Mouse (Mus musculus) midbrain, embryonic 11.5 days (tissue): Measurements from ENCODE around the gene Pla2g3. TPM values are rescaled to one million over a fixed set of nuclear protein-coding genes. Genes with fewer than 3 reads are reported as not detected.

Experiments
- ATAC-seq: fragments of 200-750 bp; cut with Nextera tagmentation; 2 replicates; pipeline ENCODE4 v1.8.0; 2017; ENCODE audit warnings: moderate TSS enrichment, moderate library complexity; ENCODE audit not compliant: low FRiP score
- DNase-seq: peaks from one replicate; pipeline ENCODE4 v3.0.0; 2015; ENCODE audit warnings: low spot score; ENCODE audit errors: missing footprints
- H3K27ac ChIP-seq: fragments of 300-500 bp; sonication (generic); 2 replicates; pipeline ENCODE4 v1.5.1; 2014; ENCODE audit warnings: low read depth, low read length
- H3K27me3 ChIP-seq: fragments of 300-500 bp; sonication (generic); 2 replicates; pipeline ENCODE4 v1.6.1; 2014; ENCODE audit warnings: mild to moderate bottlenecking, low read length, moderate library complexity, mixed read lengths; ENCODE audit not compliant: control insufficient read depth, insufficient read depth
- H3K36me3 ChIP-seq: fragments of 300-500 bp; sonication (generic); 2 replicates; pipeline ENCODE4 v1.6.1; 2014; ENCODE audit warnings: mild to moderate bottlenecking, low read length, moderate library complexity, mixed read lengths; ENCODE audit not compliant: control insufficient read depth, insufficient read depth
- H3K4me1 ChIP-seq: fragments of 300-500 bp; sonication (generic); 2 replicates; pipeline ENCODE4 v1.6.1; 2014; ENCODE audit warnings: low read length; ENCODE audit not compliant: control insufficient read depth, insufficient read depth
- H3K4me2 ChIP-seq: fragments of 300-500 bp; sonication (generic); 2 replicates; pipeline ENCODE4 v1.6.1; 2014; ENCODE audit warnings: mild to moderate bottlenecking, moderate library complexity
- H3K4me3 ChIP-seq: fragments of 300-500 bp; sonication (generic); 2 replicates; pipeline ENCODE4 v1.5.1; 2014; ENCODE audit warnings: low read depth, low read length
- H3K9ac ChIP-seq: fragments of 300-500 bp; sonication (generic); 2 replicates; pipeline ENCODE4 v1.6.1; 2014; ENCODE audit warnings: low read length
- H3K9me3 ChIP-seq: fragments of 300-500 bp; sonication (generic); 2 replicates; pipeline ENCODE4 v1.6.1; 2016; ENCODE audit warnings: low read length; ENCODE audit not compliant: control insufficient read depth
- WGBS: fragments of 180-500 bp; shearing (Covaris S2); extraction: QIAGEN DNeasy Blood & Tissue Kit; methylation state at CpG from one replicate; pipeline ENCODE4 v1.1.7; 2014; 5-methylcytosine and 5-hydroxymethylcytosine counted together
- polyA plus RNA-seq: library from polyadenylated mRNA; unstranded; fragments of >200 nt; fragmentation: Nextera tagmentation; extraction: Ambion mirVana; gene quantifications from 2 replicates; pipeline ENCODE4 v1.2.1, GENCODE M21; 2014

The Pla2g3 gene
- polyA plus RNA-seq, 1 experiment from 2014 or later: 0.38 TPM

- Histone ChIP-seq H3K4me2 (no peak overlapping the region), H3K9me3 (no peaks in the 10 kb centered on the region), H3K4me3 (no peak overlapping the region), H3K36me3 (no peaks in the 10 kb centered on the region), H3K27ac (no peak overlapping the region), H3K4me1 (peaks cover 14% of the 10 kb centered on the region), H3K27me3 (no peaks in the 10 kb centered on the region), H3K9ac (no peak overlapping the region)
- ATAC-seq (no peak), DNase-seq (peak; percentile 74)
- WGBS: 91% methylated on average over 3 of the region's 3 CpGs
Measured at GRCm38 (mm10) chr11:3454506-3454905, 33.6 kb upstream of the Pla2g3 start.

- no peaks in the 10 kb centered on the region for H3K9me3 ChIP-seq
- no peak overlapping the region for H3K4me3 ChIP-seq
- peaks cover 8% of the 10 kb centered on the region for H3K4me1 ChIP-seq
- no peak overlapping the region for H3K4me2 ChIP-seq
- 25% methylated on average over 1 of the region's 1 CpGs for WGBS
- no peaks in the 10 kb centered on the region for H3K27me3 ChIP-seq
- ATAC-seq: no peak
- H3K36me3 ChIP-seq: no peaks in the 10 kb centered on the region
- peak; percentile 90 for DNase-seq
- H3K27ac ChIP-seq: no peak overlapping the region
- H3K9ac ChIP-seq: no peak overlapping the region
Measured at GRCm38 (mm10) chr11:3456354-3456753, 31.7 kb upstream of the Pla2g3 start.

GRCm38 (mm10) chr11:3458428-3459104, 29.5 kb upstream of the Pla2g3 start:
- no peaks in the 10 kb centered on the region for H3K9me3 ChIP-seq
- H3K9ac ChIP-seq: no peak overlapping the region
- H3K4me3 ChIP-seq: no peak overlapping the region
- H3K27me3 ChIP-seq: no peaks in the 10 kb centered on the region
- WGBS: 90% methylated on average over 13 of the region's 13 CpGs
- DNase-seq (no peak), ATAC-seq (no peak)
- H3K4me1 ChIP-seq: no peaks in the 10 kb centered on the region
- H3K27ac ChIP-seq: no peak overlapping the region
- H3K4me2 ChIP-seq: no peak overlapping the region
- no peaks in the 10 kb centered on the region for H3K36me3 ChIP-seq

GRCm38 (mm10) chr11:3459105-3459468, 29.0 kb upstream of the Pla2g3 start:
- Histone ChIP-seq H3K36me3 (no peaks in the 10 kb centered on the region), H3K4me2 (no peak overlapping the region), H3K27me3 (no peaks in the 10 kb centered on the region), H3K27ac (no peak overlapping the region), H3K4me1 (no peaks in the 10 kb centered on the region), H3K4me3 (no peak overlapping the region), H3K9ac (no peak overlapping the region), H3K9me3 (no peaks in the 10 kb centered on the region)
- ATAC-seq (no peak), DNase-seq (no peak)
- 78% methylated on average over 2 of the region's 2 CpGs for WGBS

- ATAC-seq (no peak), DNase-seq (peak; percentile 78)
- no peaks in the 10 kb centered on the region for H3K36me3 ChIP-seq
- no peak overlapping the region for H3K27ac ChIP-seq
- no peak overlapping the region for H3K4me2 ChIP-seq
- no peaks in the 10 kb centered on the region for H3K9me3 ChIP-seq
- no peak overlapping the region for H3K4me3 ChIP-seq
- H3K27me3 ChIP-seq: no peaks in the 10 kb centered on the region
- 91% methylated on average over 1 of the region's 1 CpGs for WGBS
- no peaks in the 10 kb centered on the region for H3K4me1 ChIP-seq
- no peak overlapping the region for H3K9ac ChIP-seq
Measured at GRCm38 (mm10) chr11:3462846-3463245, 25.2 kb upstream of the Pla2g3 start.

- Histone ChIP-seq H3K27me3 (no peaks in the 10 kb centered on the region), H3K4me2 (no peak overlapping the region), H3K36me3 (no peaks in the 10 kb centered on the region), H3K9ac (no peak overlapping the region), H3K4me3 (no peak overlapping the region), H3K27ac (no peak overlapping the region), H3K4me1 (no peaks in the 10 kb centered on the region), H3K9me3 (no peaks in the 10 kb centered on the region)
- ATAC-seq (no peak), DNase-seq (peak; percentile 69)
- 22% methylated on average over 11 of the region's 11 CpGs for WGBS
Measured at GRCm38 (mm10) chr11:3471448-3471850, 16.6 kb upstream of the Pla2g3 start.

- H3K27ac ChIP-seq: no peak overlapping the region
- H3K36me3 ChIP-seq: no peaks in the 10 kb centered on the region
- H3K4me1 ChIP-seq: no peaks in the 10 kb centered on the region
- H3K9me3 ChIP-seq: no peaks in the 10 kb centered on the region
- H3K4me2 ChIP-seq: no peak overlapping the region
- H3K4me3 ChIP-seq: no peak overlapping the region
- H3K9ac ChIP-seq: no peak overlapping the region
- H3K27me3 ChIP-seq: no peaks in the 10 kb centered on the region
- peak; percentile 95 for DNase-seq
- 27% methylated on average over 1 of the region's 1 CpGs for WGBS
- ATAC-seq: peak; percentile 72; the same call in 1 of the 2 replicates
Measured at GRCm38 (mm10) chr11:3472484-3472883, 15.6 kb upstream of the Pla2g3 start.

GRCm38 (mm10) chr11:3474480-3475115, 13.5 kb upstream of the Pla2g3 start:
- H3K4me1 ChIP-seq: no peaks in the 10 kb centered on the region
- H3K9me3 ChIP-seq: no peaks in the 10 kb centered on the region
- no peaks in the 10 kb centered on the region for H3K27me3 ChIP-seq
- no peak overlapping the region for H3K27ac ChIP-seq
- H3K4me3 ChIP-seq: no peak overlapping the region
- H3K9ac ChIP-seq: no peak overlapping the region
- DNase-seq: no peak
- ATAC-seq: no peak
- 92% methylated on average over 7 of the region's 7 CpGs for WGBS
- no peaks in the 10 kb centered on the region for H3K36me3 ChIP-seq
- no peak overlapping the region for H3K4me2 ChIP-seq

- Histone ChIP-seq H3K9me3 (no peaks in the 10 kb centered on the region), H3K4me3 (no peak overlapping the region), H3K27me3 (no peaks in the 10 kb centered on the region), H3K36me3 (no peaks in the 10 kb centered on the region), H3K27ac (no peak overlapping the region), H3K4me1 (no peaks in the 10 kb centered on the region), H3K4me2 (no peak overlapping the region), H3K9ac (no peak overlapping the region)
- DNase-seq (no peak), ATAC-seq (no peak)
Measured at GRCm38 (mm10) chr11:3475489-3475888, 12.6 kb upstream of the Pla2g3 start.
